Mouse (Mus musculus): ENCODE results near the gene Kif5a.

Kif5a gene

DNA sequence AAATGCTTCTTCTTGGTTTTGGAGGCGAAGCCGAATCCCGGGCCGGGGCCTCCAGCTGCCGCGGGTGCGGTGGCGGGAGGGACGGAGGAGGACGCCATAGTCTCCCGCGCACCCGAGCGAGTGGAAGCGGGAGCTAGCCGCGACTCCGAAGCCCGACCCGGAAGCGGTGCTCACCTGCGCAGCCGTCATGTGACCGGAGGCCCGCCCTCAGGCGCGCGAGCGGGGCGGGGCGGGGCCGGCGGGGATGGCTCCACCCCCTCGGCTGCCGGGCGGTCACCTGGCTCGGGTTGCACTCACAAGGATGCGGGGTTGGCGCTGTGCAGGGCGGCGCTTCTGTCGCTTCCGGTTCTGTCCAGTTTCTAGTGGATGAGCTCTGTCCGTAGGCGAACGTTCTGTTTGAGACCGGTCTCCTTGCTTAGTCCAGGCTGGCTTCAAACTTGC, 51.7 kb downstream of the Kif5a start, which contains the start of gene Pip4k2c:
Pip4k2c (minus strand) TSS at position 172 of the 441 bp plus-strand sequence.
- Histone ChIP-seq H3K36me3 (ENCODE audit: insufficient read depth, low read length) (peaks cover 37% of the 10 kb centered on the region), H3K27me3 (ENCODE audit: insufficient read depth, low read length) (no peaks in the 10 kb centered on the region), H3K4me3 (replicated peaks; ENCODE audit: low read length) (peak within 1 kb of the TSS; percentile 99), H3K9me3 (ENCODE audit: low read length) (no peaks in the 10 kb centered on the region), H3K4me1 (replicated peaks; ENCODE audit: low read depth, low read length) (peaks cover 64% of the 10 kb centered on the region)
- TF ChIP-seq POU5F1 (IDR thresholded peaks at IDR 0.05; ENCODE audit: borderline replicate concordance, low read length) (no peak), NANOG (IDR thresholded peaks at IDR 0.05; ENCODE audit: borderline replicate concordance, low read length) (no peak), CTCF (conservative IDR thresholded peaks at IDR 0.05; ENCODE audit: low read length) (no peak)

DNA sequence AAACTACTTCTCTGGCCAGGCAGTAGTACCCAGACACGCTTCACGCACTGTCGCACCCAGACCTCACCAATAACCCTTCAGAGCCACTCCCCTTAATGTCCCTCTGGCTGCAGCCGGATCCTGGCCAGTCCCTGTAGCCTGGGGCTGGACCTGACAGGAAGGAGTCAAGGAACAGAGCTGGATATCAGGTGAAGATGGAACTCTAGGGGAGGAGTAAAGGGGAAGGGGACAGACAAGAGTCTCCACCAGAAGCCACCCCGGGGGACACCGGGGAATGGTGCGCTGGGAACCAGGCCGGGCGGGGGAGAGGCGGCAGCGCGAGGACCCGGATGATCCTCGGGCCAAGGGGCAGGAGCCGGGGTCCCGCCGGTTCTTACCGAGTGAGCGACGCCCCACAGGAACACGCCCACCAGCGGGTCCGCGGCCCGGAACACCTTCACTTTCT, 52.2 kb downstream of the Kif5a start:
- TF ChIP-seq POU5F1 (IDR thresholded peaks at IDR 0.05; ENCODE audit: borderline replicate concordance, low read length): no peak
- TF ChIP-seq NANOG (IDR thresholded peaks at IDR 0.05; ENCODE audit: borderline replicate concordance, low read length): no peak
- TF ChIP-seq CTCF (conservative IDR thresholded peaks at IDR 0.05; ENCODE audit: low read length): no peak
- H3K4me1 ChIP-seq (replicated peaks; ENCODE audit: low read depth, low read length): peaks cover 60% of the 10 kb centered on the region

DNA sequence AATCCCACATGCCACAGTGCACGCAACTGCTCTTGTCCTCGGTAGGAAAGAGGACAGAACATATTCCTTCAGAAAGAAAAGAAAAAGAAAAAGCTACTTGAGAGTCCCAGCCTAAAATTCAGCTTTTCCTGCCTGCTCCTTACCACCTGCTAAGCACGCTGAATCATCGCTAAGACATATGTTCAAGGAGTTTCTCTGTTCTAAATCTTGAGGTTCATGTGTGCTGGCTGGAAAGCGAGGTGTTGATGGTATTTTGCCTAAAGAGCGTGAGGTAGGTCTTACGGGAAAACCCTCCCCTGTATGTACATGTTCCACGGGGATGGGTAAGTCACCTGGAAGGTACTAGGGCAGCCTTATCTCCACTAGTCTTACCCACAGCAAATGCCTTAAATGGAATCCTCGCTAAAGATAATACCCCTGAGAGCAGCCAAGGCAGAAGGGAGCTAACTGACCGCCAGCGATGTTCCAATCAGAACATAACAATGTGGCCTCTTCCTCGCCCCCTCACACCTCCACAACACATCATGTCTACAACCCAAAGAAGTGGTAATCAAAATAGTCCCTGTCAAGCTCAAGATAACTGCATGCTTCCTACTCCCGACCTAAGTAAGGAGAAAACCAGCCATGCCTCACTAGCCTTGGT, 53.1 kb downstream of the Kif5a start:
- no peaks in the 10 kb centered on the region for H3K9me3 ChIP-seq (ENCODE audit: low read length)
- TF ChIP-seq POU5F1 (IDR thresholded peaks at IDR 0.05; ENCODE audit: borderline replicate concordance, low read length) (no peak), NANOG (IDR thresholded peaks at IDR 0.05; ENCODE audit: borderline replicate concordance, low read length) (no peak), CTCF (conservative IDR thresholded peaks at IDR 0.05; ENCODE audit: low read length) (no peak)
- H3K4me1 ChIP-seq (replicated peaks; ENCODE audit: low read depth, low read length): peaks cover 63% of the 10 kb centered on the region
- peaks cover 51% of the 10 kb centered on the region for H3K36me3 ChIP-seq (ENCODE audit: insufficient read depth, low read length)
- H3K27me3 ChIP-seq (ENCODE audit: insufficient read depth, low read length): no peaks in the 10 kb centered on the region
- peak overlapping the region; percentile 99 for H3K4me3 ChIP-seq (replicated peaks; ENCODE audit: low read length)

More for the DNA sequence above, 52.2 kb downstream of the Kif5a start:
- Histone ChIP-seq H3K27me3 (ENCODE audit: insufficient read depth, low read length) (no peaks in the 10 kb centered on the region), H3K36me3 (ENCODE audit: insufficient read depth, low read length) (peaks cover 42% of the 10 kb centered on the region), H3K9me3 (ENCODE audit: low read length) (no peaks in the 10 kb centered on the region), H3K4me3 (replicated peaks; ENCODE audit: low read length) (peak overlapping the region; percentile 99)

DNA sequence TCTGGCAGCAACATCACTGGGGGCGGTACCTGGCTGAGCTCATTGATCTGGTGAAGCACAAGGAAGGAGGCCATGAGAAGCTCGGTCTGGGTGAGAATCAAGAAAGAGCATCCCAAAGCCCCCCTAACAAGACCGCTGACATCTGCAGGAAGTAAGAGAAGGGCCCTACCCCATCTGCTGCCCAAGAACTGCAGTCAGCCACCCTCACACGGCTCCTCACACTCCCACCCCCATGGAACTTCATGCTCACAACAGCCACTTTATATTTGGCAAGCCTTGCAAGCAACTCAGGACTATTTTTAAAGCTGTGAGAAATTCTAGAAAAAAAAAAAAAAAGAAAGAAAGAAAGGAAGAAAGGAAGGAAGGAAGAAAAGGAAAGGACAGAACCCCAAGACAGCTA, 54.2 kb downstream of the Kif5a start:
- H3K9me3 ChIP-seq (ENCODE audit: low read length): no peaks in the 10 kb centered on the region
- no peaks in the 10 kb centered on the region for H3K27me3 ChIP-seq (ENCODE audit: insufficient read depth, low read length)
- peaks cover 60% of the 10 kb centered on the region for H3K4me1 ChIP-seq (replicated peaks; ENCODE audit: low read depth, low read length)
- no peak overlapping the region for H3K4me3 ChIP-seq (replicated peaks; ENCODE audit: low read length)
- TF ChIP-seq CTCF (conservative IDR thresholded peaks at IDR 0.05; ENCODE audit: low read length): no peak
- TF ChIP-seq POU5F1 (IDR thresholded peaks at IDR 0.05; ENCODE audit: borderline replicate concordance, low read length): no peak
- TF ChIP-seq NANOG (IDR thresholded peaks at IDR 0.05; ENCODE audit: borderline replicate concordance, low read length): no peak
- H3K36me3 ChIP-seq (ENCODE audit: insufficient read depth, low read length): peaks cover 62% of the 10 kb centered on the region

DNA sequence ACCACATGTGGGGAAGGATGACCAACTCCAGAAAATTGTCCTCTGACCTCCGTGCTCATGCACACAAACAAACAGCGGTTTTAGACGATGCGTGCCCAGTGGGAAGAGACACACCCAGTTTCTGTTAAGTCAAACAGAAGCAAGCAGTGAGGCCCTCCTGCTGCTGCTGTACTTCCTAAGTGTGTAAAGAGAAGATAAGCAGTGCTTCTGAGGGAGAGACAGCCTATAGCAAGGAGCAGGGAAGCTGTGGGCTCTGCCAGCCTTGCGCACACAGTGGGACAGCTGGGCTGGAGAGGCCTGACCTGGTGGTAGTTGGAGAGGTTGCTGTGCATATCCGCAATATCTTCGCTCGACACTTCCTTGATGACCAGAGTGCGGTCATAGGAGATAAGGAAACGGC, 57.8 kb downstream of the Kif5a start:
- H3K27me3 ChIP-seq (ENCODE audit: insufficient read depth, low read length): no peaks in the 10 kb centered on the region
- peaks cover 98% of the 10 kb centered on the region for H3K36me3 ChIP-seq (ENCODE audit: insufficient read depth, low read length)
- H3K4me1 ChIP-seq (replicated peaks; ENCODE audit: low read depth, low read length): peaks cover 52% of the 10 kb centered on the region
- no peak for TF ChIP-seq POU5F1 (IDR thresholded peaks at IDR 0.05; ENCODE audit: borderline replicate concordance, low read length)
- no peak for TF ChIP-seq CTCF (conservative IDR thresholded peaks at IDR 0.05; ENCODE audit: low read length)
- TF ChIP-seq NANOG (IDR thresholded peaks at IDR 0.05; ENCODE audit: borderline replicate concordance, low read length): no peak
- H3K9me3 ChIP-seq (ENCODE audit: low read length): no peaks in the 10 kb centered on the region
- H3K4me3 ChIP-seq (replicated peaks; ENCODE audit: low read length): no peak overlapping the region

DNA sequence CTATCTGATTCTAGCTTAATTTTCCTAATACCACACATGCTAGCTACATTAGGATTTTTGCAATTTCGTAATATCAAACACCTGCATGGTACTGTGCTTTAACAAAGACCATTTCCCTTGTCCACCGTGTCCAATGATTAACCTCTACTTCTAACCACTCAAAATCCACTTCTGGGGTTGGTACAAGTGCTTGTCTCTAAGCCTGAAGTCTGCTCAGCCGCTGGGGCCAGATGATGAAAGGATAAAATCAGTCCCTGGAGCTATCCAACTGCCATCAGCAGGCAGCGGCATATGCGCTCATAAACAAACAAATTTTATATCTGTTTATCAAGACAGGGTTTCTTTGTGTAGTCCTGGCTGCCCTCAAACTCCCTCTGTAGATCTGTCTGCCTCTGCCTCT, 58.6 kb downstream of the Kif5a start:
- no peaks in the 10 kb centered on the region for H3K9me3 ChIP-seq (ENCODE audit: low read length)
- TF ChIP-seq CTCF (conservative IDR thresholded peaks at IDR 0.05; ENCODE audit: low read length): no peak
- H3K4me1 ChIP-seq (replicated peaks; ENCODE audit: low read depth, low read length): peaks cover 48% of the 10 kb centered on the region
- peaks cover 100% of the 10 kb centered on the region for H3K36me3 ChIP-seq (ENCODE audit: insufficient read depth, low read length)
- H3K4me3 ChIP-seq (replicated peaks; ENCODE audit: low read length): no peak overlapping the region
- H3K27me3 ChIP-seq (ENCODE audit: insufficient read depth, low read length): no peaks in the 10 kb centered on the region

DNA sequence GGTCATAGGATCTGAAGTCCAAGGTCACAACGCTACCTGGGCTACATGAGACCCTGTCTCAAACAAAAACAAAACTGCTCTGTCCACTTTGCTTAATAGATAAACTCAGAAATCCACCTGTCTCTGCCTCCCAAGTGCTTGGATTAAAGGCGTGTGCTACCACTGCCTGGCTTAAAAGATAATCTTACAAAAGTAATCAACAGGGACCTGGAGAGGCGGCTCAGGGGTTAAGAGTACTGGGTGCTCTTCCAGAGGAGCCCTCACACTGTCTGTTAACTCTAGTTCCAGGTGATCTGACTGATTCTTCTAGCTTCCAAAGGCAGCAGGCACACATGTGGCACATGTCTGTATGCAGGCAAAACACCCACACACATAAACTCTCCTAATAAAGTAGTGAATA, 60.0 kb downstream of the Kif5a start:
- Histone ChIP-seq H3K27me3 (ENCODE audit: insufficient read depth, low read length) (no peaks in the 10 kb centered on the region), H3K9me3 (ENCODE audit: low read length) (no peaks in the 10 kb centered on the region), H3K4me1 (replicated peaks; ENCODE audit: low read depth, low read length) (peaks cover 50% of the 10 kb centered on the region), H3K36me3 (ENCODE audit: insufficient read depth, low read length) (peaks cover 100% of the 10 kb centered on the region), H3K4me3 (replicated peaks; ENCODE audit: low read length) (no peak overlapping the region)
- no peak for TF ChIP-seq POU5F1 (IDR thresholded peaks at IDR 0.05; ENCODE audit: borderline replicate concordance, low read length)
- TF ChIP-seq CTCF (conservative IDR thresholded peaks at IDR 0.05; ENCODE audit: low read length): no peak
- no peak for TF ChIP-seq NANOG (IDR thresholded peaks at IDR 0.05; ENCODE audit: borderline replicate concordance, low read length)

DNA sequence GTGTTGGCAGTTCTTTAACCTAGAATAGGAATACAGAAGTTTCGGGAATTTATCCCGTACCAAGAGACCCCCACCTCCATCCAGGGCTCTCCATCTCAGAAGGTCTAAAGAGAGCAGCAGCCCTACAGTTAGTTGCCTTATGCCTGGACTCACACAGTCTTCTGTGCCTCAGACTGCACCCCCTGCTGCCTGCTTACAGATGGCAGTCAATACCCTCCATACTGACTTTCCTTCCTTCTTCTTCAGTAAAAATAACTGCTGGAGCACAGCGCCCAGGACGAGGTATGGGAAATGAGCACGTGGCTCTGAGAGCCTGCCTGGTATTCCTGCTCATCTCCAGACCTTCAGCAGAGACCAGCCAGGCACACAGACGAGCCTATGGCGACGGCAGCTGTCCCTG, 62.9 kb downstream of the Kif5a start:
- TF ChIP-seq CTCF (conservative IDR thresholded peaks at IDR 0.05; ENCODE audit: low read length): no peak
- TF ChIP-seq POU5F1 (IDR thresholded peaks at IDR 0.05; ENCODE audit: borderline replicate concordance, low read length): no peak
- TF ChIP-seq NANOG (IDR thresholded peaks at IDR 0.05; ENCODE audit: borderline replicate concordance, low read length): no peak
- Histone ChIP-seq H3K4me3 (replicated peaks; ENCODE audit: low read length) (no peak overlapping the region), H3K9me3 (ENCODE audit: low read length) (no peaks in the 10 kb centered on the region), H3K36me3 (ENCODE audit: insufficient read depth, low read length) (peaks cover 83% of the 10 kb centered on the region), H3K4me1 (replicated peaks; ENCODE audit: low read depth, low read length) (peaks cover 67% of the 10 kb centered on the region), H3K27me3 (ENCODE audit: insufficient read depth, low read length) (no peaks in the 10 kb centered on the region)

DNA sequence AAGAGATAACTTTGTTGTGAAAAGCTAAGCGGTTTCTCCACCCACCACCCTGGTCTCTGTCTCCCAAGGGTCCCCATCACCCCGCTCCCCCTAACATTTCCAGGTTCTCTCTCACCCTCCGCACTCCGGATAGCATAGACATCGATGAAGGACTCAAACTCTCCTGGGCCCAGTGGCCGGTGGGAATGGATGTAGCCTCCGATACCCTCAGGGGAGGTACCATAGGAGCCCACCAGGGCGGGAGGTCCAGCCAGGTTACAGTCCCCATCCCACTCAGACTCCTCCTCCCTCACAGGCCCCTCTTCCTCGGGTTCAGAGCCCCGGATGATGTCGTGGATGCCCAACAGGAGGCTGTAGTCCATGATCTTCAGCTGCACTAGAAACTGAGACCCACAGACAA, 63.7 kb downstream of the Kif5a start:
- no peak overlapping the region for H3K4me3 ChIP-seq (replicated peaks; ENCODE audit: low read length)
- TF ChIP-seq CTCF (conservative IDR thresholded peaks at IDR 0.05; ENCODE audit: low read length) (no peak), POU5F1 (IDR thresholded peaks at IDR 0.05; ENCODE audit: borderline replicate concordance, low read length) (no peak), NANOG (IDR thresholded peaks at IDR 0.05; ENCODE audit: borderline replicate concordance, low read length) (no peak)
- no peaks in the 10 kb centered on the region for H3K27me3 ChIP-seq (ENCODE audit: insufficient read depth, low read length)
- no peaks in the 10 kb centered on the region for H3K9me3 ChIP-seq (ENCODE audit: low read length)
- peaks cover 75% of the 10 kb centered on the region for H3K36me3 ChIP-seq (ENCODE audit: insufficient read depth, low read length)
- H3K4me1 ChIP-seq (replicated peaks; ENCODE audit: low read depth, low read length): peaks cover 66% of the 10 kb centered on the region
